Mouse (Mus musculus) liver, adult (tissue): ENCODE measurements around the gene Pou2f3.

Experiments used
- GATA4 ChIP-seq: IDR thresholded peaks from 2 replicates; pipeline ENCODE4 v1.6.1; 2014; ENCODE audit warnings: mild to moderate bottlenecking, low read length; ENCODE audit not compliant: insufficient replicate concordance

The Pou2f3 gene

GRCm38 (mm10) chr9:43085686-43086285, 124.4 kb downstream of the Pou2f3 start:
- no peak for TF ChIP-seq GATA4

- no peak for TF ChIP-seq GATA4
Measured at GRCm38 (mm10) chr9:43084496-43085362, 125.4 kb downstream of the Pou2f3 start.

- no peak for TF ChIP-seq GATA4
Measured at GRCm38 (mm10) chr9:43083441-43084055, 126.6 kb downstream of the Pou2f3 start.

- TF ChIP-seq GATA4: no peak
Measured at GRCm38 (mm10) chr9:43078711-43079110, 131.5 kb downstream of the Pou2f3 start.

- TF ChIP-seq GATA4: no peak
Measured at GRCm38 (mm10) chr9:43076163-43076562, 134.0 kb downstream of the Pou2f3 start.

- TF ChIP-seq GATA4: no peak
Measured at GRCm38 (mm10) chr9:43074611-43075010, 135.6 kb downstream of the Pou2f3 start.
